Mouse (Mus musculus): ENCODE results near the gene Corin.

DNA sequence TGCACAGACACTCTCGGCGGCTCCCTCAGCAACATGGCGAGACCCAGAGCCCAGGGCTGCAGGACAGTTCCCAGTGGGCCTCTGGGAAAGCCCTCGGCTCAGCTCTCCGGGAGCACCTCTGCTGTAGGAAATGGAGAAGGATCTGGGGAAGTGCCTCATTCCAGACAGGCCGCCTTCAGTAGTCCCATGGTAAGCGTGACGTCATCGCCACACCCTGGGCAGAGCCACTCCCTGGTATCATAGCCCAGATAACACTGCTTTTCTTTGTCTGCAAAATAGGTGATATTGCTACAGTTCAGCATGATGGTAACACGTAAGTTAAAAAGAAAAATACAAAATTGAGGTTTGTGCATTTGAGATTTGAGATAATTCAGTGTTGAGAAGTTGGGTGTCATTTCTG, 249.3 kb downstream of the Corin start:
- TF ChIP-seq CTCF (IDR thresholded peaks at IDR 0.05; ENCODE audit: borderline replicate concordance, insufficient read depth, low read depth, low read length) (no peak), POLR2A (IDR thresholded peaks at IDR 0.05; ENCODE audit: borderline replicate concordance, insufficient read depth, low read length) (no peak)

Data from cerebellum, adult 2 months (tissue).